Mouse (Mus musculus) forebrain, embryonic 10.5 days (tissue): ENCODE data around the gene Mgat3. TPM values are rescaled to one million over a fixed set of nuclear protein-coding genes. Genes with fewer than 3 reads are reported as not detected.

Experiments
- DNase-seq: peaks from one replicate; pipeline ENCODE4 v3.0.0-alpha.2; 2017; ENCODE audit warnings: low spot score; ENCODE audit errors: extremely low spot score
- H3K27ac ChIP-seq: fragments of 300-500 bp; sonication (generic); 2 replicates; pipeline ENCODE4 v1.5.1; 2016; ENCODE audit warnings: mild to moderate bottlenecking
- H3K27me3 ChIP-seq: fragments of 300-500 bp; sonication (generic); 2 replicates; pipeline ENCODE4 v1.6.1; 2016; ENCODE audit warnings: mild to moderate bottlenecking; ENCODE audit not compliant: poor library complexity, severe bottlenecking
- H3K36me3 ChIP-seq: fragments of 300-500 bp; sonication (generic); replicated peaks from 2 replicates; pipeline ENCODE4 v1.6.1; 2016; ENCODE audit warnings: mild to moderate bottlenecking, moderate library complexity
- H3K4me1 ChIP-seq: fragments of 300-500 bp; sonication (generic); 2 replicates; pipeline ENCODE4 v1.6.1; 2016
- H3K4me3 ChIP-seq: fragments of 300-500 bp; sonication (generic); 2 replicates; pipeline ENCODE4 v1.5.1; 2016; ENCODE audit warnings: mild to moderate bottlenecking, moderate library complexity
- H3K9me3 ChIP-seq: fragments of 300-500 bp; sonication (generic); 2 replicates; pipeline ENCODE4 v1.6.1; 2016; ENCODE audit warnings: mild to moderate bottlenecking, moderate library complexity
- whole genome bisulfite sequencing: fragments of 180-500 bp; shearing (Covaris S2); methylation state at CpG from one replicate; pipeline ENCODE4 v1.1.7; 2016; 5-methylcytosine and 5-hydroxymethylcytosine counted together
- polyA plus RNA-seq: library from polyadenylated mRNA; unstranded; fragments of >200 nt; fragmentation: Nextera tagmentation; extraction: Ambion mirVana; gene quantifications from 2 replicates; pipeline ENCODE4 v1.2.1, GENCODE M21; 2016

Gene Mgat3
- polyA plus RNA-seq, 1 experiment from 2014 or later: 5.1 TPM

DNA sequence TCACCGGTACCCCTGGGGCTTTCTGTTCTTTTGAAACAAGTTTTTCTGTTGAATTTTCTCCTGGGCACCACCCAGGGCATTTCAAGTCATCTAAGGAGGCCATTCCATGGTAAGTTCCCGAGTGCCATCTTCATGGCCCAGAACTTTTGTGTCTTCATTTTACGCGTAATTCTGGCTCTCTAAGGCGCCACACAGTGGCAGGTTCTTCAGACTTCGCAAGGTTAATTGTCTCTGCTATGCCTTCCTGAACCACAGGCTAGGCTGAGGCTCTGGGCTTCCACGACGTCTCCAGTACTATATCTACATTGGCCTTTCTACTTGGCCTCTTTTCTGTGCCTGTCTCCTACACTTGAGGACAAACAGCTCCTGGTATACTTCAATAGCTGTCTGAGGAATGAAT, 47.5 kb downstream of the Mgat3 start:
- no peak overlapping the region for H3K27ac ChIP-seq
- no peak for DNase-seq
- no peaks in the 10 kb centered on the region for H3K27me3 ChIP-seq
- no peak overlapping the region for H3K4me3 ChIP-seq
- H3K4me1 ChIP-seq: peaks cover 15% of the 10 kb centered on the region
- WGBS: 73% methylated on average over 8 of the region's 8 CpGs
- no peaks in the 10 kb centered on the region for H3K36me3 ChIP-seq
- no peaks in the 10 kb centered on the region for H3K9me3 ChIP-seq

DNA sequence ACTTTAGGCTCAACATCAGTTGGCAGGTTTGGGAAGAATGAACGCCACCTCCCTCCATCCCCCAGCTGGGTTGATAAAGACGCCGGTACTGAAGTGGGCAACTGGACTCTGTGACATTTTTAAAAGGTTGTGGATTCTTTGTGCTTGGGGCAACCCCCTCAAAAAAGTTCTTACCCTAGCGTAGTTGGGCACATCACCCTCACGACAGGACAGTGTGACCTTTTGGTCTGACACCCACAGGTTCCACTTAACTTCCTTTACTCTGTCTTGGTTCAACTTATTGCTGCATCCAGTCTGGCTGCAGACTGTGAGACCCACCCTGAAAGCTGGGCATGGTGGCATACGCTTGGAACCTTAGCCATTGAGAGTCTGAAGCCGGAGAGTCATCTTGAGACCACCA, 50.2 kb downstream of the Mgat3 start:
- 91% methylated on average over 7 of the region's 7 CpGs for WGBS
- Histone ChIP-seq H3K4me1 (peaks cover 19% of the 10 kb centered on the region), H3K4me3 (no peak overlapping the region), H3K27ac (no peak overlapping the region), H3K9me3 (no peaks in the 10 kb centered on the region), H3K27me3 (no peaks in the 10 kb centered on the region), H3K36me3 (no peaks in the 10 kb centered on the region)
- no peak for DNase-seq

DNA sequence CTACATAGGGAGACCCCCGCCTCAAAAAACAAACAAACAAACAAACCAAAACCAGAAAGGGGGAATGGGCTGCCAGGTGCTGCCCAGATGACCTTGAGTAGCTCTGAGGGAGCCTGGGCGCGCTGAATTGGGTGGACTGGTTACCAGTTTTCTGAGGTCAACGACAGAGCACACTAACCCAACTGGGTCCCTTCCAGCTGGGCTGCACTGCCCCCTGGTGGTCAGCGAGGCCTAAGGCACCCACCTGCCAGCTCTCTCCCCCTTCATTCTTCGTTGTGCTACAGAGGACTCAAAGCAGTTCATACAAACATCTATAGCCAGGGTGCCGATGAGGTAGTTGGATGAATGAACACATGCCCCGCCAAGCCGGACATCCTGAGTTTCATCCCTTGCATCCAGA, 51.7 kb downstream of the Mgat3 start:
- H3K4me1 ChIP-seq: peaks cover 9% of the 10 kb centered on the region
- H3K4me3 ChIP-seq: no peak overlapping the region
- H3K9me3 ChIP-seq: no peaks in the 10 kb centered on the region
- no peaks in the 10 kb centered on the region for H3K27me3 ChIP-seq
- peak; percentile 81 for DNase-seq
- H3K27ac ChIP-seq: no peak overlapping the region
- 24% methylated on average over 9 of the region's 9 CpGs for WGBS
- H3K36me3 ChIP-seq: no peaks in the 10 kb centered on the region

DNA sequence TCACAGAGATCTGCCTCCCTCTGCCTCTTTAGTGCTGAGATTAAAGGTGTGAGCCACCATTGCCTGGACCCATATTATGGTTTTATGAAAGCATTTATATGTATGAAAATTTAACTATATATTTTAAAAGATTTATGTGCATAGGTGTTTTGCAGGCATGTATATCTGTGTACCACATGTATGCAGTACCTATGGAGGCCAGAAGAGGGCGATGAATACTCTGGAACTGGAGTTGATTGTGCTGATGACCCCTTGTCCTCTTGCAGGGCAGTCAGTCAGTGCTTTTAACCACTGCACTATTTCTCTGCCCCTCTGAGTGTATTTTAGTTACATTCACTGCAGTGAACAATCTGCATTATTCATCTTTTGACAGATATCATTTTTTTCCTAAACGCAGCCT, 52.3 kb downstream of the Mgat3 start:
- no peaks in the 10 kb centered on the region for H3K9me3 ChIP-seq
- no peaks in the 10 kb centered on the region for H3K27me3 ChIP-seq
- no peak overlapping the region for H3K27ac ChIP-seq
- peaks cover 9% of the 10 kb centered on the region for H3K4me1 ChIP-seq
- peak; percentile 69 for DNase-seq
- no peaks in the 10 kb centered on the region for H3K36me3 ChIP-seq
- 47% methylated on average over 2 of the region's 2 CpGs for WGBS
- H3K4me3 ChIP-seq: no peak overlapping the region

DNA sequence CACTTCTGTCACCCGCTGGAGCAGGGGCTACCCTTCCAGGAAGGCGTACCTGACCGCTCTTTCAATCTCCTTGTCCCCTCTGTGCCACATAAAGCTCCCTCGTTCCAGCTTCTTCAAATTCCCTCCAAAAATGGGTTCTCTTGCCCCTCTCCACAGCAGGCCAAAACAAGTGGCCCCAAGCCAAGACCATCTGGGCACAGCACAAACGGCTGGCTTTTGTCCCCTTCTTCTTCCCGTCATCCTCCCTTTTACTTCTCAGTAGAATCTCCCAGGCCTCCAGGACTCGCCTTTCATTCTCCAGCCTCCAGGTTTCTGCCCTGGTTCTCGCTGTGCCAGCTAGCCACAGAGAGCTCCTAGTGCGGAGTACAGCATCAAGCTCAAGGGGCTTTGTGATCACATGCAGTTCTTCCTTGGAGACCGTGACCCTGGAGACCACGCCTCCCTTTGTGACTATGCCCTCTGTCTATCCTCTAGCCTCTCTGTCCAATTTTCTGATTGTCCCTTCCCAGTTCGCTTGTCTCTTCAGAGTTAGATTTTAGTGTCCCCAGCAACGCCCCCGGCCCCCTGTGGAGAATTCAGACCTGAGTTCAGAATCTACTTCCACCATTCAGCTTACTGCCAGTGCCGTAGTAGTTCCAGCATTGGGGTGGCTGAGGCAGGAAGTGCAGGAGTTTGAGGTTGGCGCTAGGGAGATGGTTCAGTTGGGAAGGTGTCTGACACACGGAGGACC, 54.7 kb downstream of the Mgat3 start:
- DNase-seq: no peak

DNA sequence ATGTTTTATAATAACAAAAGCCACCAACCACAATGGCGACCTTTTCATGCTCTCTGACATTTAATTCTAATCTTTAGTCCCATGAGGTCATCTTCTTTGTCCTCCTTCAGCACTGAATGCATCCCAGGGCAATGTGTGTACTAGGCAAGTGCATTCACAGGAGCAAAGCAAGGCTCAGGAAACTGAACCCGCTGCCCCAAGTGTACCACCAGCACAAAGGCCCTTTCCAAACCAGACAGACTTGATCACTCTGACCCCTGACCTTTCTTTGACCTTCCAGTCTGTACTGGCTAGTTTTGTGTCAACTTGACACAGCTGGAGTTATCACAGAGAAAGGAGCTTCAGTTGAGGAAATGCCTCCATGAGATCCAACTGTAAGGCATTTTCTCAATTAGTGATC, 58.8 kb downstream of the Mgat3 start:
- Histone ChIP-seq H3K36me3 (peaks cover 21% of the 10 kb centered on the region), H3K4me1 (peaks cover 40% of the 10 kb centered on the region), H3K4me3 (no peak overlapping the region), H3K9me3 (no peaks in the 10 kb centered on the region), H3K27ac (no peak overlapping the region), H3K27me3 (no peaks in the 10 kb centered on the region)
- WGBS: 55% methylated on average over 2 of the region's 2 CpGs
- no peak for DNase-seq

More for the DNA sequence above, 54.7 kb downstream of the Mgat3 start:
- no peaks in the 10 kb centered on the region for H3K27me3 ChIP-seq
- no peak overlapping the region for H3K4me3 ChIP-seq
- no peaks in the 10 kb centered on the region for H3K9me3 ChIP-seq
- peaks cover 19% of the 10 kb centered on the region for H3K4me1 ChIP-seq
- 0 out of 2 replicates have a peak overlapping the region, but pooled peaks have one; percentile 16 for H3K27ac ChIP-seq
- 80% methylated on average over 17 of the region's 17 CpGs for WGBS
- H3K36me3 ChIP-seq: no peaks in the 10 kb centered on the region

DNA sequence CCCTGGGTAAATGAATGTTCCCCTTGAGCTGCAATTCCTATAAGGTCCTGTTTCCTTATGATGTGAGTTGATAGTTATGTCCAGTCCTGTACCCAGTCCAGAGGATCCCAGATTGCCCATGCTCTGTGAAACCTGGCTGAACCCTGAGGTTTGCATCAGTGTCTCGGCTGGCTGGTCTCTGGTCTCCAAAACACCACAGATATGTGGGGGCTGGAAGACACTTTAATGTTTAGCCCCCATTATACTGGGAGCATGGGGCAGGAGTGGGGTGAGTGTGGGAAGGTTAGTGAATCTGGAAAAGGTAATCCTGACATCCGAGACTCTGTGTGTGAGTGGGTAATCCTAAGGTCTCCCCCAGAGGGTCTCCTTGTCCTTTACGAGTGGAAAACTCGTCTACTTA, 59.5 kb downstream of the Mgat3 start:
- no peaks in the 10 kb centered on the region for H3K9me3 ChIP-seq
- H3K36me3 ChIP-seq: peaks cover 29% of the 10 kb centered on the region
- H3K27me3 ChIP-seq: no peaks in the 10 kb centered on the region
- DNase-seq: no peak
- H3K4me3 ChIP-seq: peak overlapping the region; percentile 95
- peaks cover 37% of the 10 kb centered on the region for H3K4me1 ChIP-seq
- peak overlapping the region; percentile 94 for H3K27ac ChIP-seq
- WGBS: 68% methylated on average over 4 of the region's 4 CpGs

DNA sequence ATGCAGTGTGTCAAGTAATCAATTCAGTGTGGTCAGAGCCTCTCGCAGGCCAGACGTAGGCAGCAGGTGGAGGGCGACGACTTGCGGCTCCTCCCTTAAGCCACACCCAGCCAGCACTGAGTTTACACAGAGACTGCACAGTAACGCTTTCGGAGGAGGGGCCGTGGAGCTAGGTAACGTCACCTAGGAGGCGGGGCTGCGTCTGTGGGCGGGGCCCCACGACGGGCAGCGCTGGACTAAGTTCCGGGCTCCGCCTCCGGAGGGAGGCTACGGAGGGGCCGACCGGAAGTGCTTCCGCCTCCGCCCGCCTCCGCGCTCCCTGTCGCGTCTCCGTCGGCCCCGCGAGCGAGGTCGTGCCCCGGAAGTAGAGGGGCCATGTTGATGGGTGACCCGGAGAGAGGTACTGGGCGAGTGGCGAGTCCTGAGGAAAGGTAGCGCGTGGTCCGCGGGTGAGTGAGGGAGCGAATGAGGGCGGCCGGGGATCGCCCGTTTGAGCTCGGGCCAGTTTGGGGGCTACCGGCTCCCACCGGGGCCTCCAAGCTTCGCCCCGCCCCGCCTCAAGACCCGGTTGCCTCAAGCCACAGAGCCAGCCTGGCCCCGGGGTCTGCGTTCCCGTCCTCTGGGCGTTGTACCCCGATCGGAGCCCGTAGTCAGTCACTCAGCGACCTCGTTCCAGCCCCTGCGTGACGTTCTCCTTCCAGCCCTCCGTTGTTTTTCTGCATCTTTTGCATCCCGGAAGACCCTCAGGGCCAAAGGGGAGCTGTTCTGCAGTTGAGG, 60.4 kb downstream of the Mgat3 start, which contains the start of gene Mief1:
Gene Mief1, plus strand, starts transcription at position 286 of the 777 bp plus-strand sequence.
- Histone ChIP-seq H3K4me1 (peaks cover 31% of the 10 kb centered on the region), H3K27me3 (no peaks in the 10 kb centered on the region), H3K27ac (peak within 1 kb of the TSS; percentile 94), H3K36me3 (peaks cover 37% of the 10 kb centered on the region), H3K9me3 (no peaks in the 10 kb centered on the region), H3K4me3 (peak within 1 kb of the TSS; percentile 95)
- peak; percentile 96 for DNase-seq
- under 1% methylated on average over 67 of the region's 67 CpGs for WGBS

DNA sequence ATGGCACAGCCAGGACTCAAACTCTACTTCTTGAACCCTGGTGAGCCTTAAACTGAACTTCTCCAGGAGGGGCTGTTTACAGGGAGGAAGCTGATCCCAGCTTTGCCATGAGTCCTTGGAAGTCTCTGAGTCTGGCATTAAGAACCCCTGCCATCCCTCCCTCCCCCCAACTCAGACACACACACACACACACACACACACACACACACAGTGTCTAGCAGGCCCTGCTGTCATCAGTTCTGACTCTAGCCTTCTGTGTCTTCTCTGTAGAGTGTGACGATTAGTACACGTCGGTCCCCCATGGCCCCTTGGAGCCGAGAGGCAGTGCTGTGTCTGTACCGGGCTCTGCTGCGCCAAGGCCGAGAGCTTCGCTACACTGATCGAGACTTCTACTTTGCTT, 62.0 kb downstream of the Mgat3 start, which contains the start of gene AC140267.1:
Gene AC140267.1, plus strand, starts transcription at position 301 of the 400 bp plus-strand sequence.
- WGBS: 97% methylated on average over 9 of the region's 9 CpGs
- DNase-seq: no peak
- H3K36me3 ChIP-seq: peaks cover 47% of the 10 kb centered on the region
- peak within 1 kb of the TSS; percentile 94 for H3K27ac ChIP-seq
- peak within 1 kb of the TSS; percentile 95 for H3K4me3 ChIP-seq
- peaks cover 31% of the 10 kb centered on the region for H3K4me1 ChIP-seq
- no peaks in the 10 kb centered on the region for H3K9me3 ChIP-seq
- no peaks in the 10 kb centered on the region for H3K27me3 ChIP-seq

DNA sequence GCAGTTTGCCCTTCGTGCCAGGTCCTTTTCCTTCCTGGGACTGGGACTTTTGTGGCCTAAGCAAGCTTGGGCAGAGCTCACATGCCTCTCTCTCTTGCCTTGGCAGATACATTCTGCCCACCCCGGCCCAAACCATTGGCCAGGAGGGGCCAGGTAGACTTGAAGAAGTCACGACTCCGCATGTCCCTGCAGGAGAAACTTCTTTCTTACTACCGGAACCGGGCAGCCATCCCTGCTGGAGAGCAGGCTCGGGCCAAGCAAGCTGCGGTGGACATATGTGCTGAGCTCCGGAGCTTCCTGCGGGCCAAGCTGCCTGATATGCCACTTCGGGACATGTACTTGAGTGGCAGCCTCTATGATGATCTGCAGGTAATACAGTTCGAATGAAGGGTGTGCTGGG, 74.6 kb downstream of the Mgat3 start:
- Histone ChIP-seq H3K36me3 (peaks cover 94% of the 10 kb centered on the region), H3K4me3 (no peak overlapping the region)
- 96% methylated on average over 12 of the region's 12 CpGs for WGBS

DNA sequence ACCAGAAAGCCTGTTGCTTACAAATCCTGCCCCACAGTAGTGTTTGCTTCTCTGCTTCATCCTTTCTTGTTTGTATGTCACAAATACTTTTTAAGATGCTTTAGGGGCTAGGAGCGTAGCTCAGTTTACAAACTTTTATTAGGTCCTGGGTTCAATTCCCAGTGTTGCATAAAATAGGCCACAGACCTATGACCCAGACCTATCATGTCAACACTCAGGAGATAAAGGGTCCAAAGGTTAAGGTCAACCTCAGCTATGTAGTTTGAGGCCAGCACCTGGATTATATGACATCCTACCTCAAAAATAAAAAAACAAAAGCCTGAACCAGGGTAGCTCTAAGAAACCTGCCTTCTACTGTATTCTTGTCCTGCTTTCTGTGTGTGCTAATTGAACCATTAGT, 75.1 kb downstream of the Mgat3 start:
- Histone ChIP-seq H3K36me3 (peaks cover 90% of the 10 kb centered on the region), H3K27me3 (no peaks in the 10 kb centered on the region), H3K4me3 (no peak overlapping the region), H3K27ac (no peak overlapping the region), H3K4me1 (peaks cover 11% of the 10 kb centered on the region), H3K9me3 (no peaks in the 10 kb centered on the region)
- DNase-seq: no peak
- 94% methylated on average over 1 of the region's 1 CpGs for WGBS

More for the DNA sequence above, 74.6 kb downstream of the Mgat3 start:
- Histone ChIP-seq H3K27ac (no peak overlapping the region), H3K27me3 (no peaks in the 10 kb centered on the region), H3K4me1 (peaks cover 6% of the 10 kb centered on the region), H3K9me3 (no peaks in the 10 kb centered on the region)
- DNase-seq: no peak

DNA sequence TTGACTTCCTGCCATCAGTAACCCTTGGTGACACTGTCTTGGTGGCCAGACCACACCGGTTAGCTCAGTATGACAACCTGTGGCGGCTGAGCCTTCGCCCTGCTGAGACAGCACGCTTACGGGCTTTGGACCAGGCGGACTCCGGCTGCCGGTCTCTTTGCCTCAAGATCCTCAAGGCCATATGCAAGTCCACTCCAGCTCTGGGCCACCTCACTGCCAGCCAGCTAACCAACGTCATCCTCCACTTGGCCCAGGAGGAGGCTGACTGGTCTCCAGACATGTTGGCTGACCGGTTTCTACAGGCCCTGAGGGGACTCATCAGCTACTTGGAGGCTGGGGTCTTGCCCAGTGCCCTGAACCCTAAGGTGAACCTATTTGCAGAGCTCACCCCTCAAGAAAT, 76.2 kb downstream of the Mgat3 start:
- peaks cover 79% of the 10 kb centered on the region for H3K36me3 ChIP-seq

DNA sequence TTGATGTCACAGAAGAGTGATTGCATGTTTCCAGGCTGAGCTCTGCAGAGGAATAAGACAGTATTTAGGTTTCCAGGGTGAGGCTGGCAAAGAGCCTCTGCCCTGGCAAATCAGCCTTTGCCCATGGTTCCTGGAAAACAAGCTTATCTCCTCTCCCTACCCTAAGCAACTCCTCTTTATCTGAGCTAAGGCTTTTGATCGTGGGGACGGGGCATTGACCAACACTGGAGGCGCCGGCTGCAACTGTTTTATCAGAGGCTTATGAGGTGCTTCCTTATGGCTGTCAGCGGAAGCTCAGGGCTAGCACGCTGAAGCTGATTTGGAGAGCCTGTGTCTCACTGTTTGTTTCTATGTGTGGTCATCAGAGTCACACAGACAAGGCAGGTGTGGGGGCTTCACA, 77.1 kb downstream of the Mgat3 start:
- H3K36me3 ChIP-seq: peaks cover 72% of the 10 kb centered on the region

More for the DNA sequence above, 76.2 kb downstream of the Mgat3 start:
- no peak overlapping the region for H3K27ac ChIP-seq
- no peaks in the 10 kb centered on the region for H3K9me3 ChIP-seq
- no peak for DNase-seq
- no peaks in the 10 kb centered on the region for H3K27me3 ChIP-seq
- WGBS: 98% methylated on average over 10 of the region's 10 CpGs
- H3K4me3 ChIP-seq: no peak overlapping the region
- peaks cover 21% of the 10 kb centered on the region for H3K4me1 ChIP-seq

More for the DNA sequence above, 77.1 kb downstream of the Mgat3 start:
- no peaks in the 10 kb centered on the region for H3K27me3 ChIP-seq
- H3K9me3 ChIP-seq: no peaks in the 10 kb centered on the region
- H3K27ac ChIP-seq: no peak overlapping the region
- 95% methylated on average over 6 of the region's 6 CpGs for WGBS
- peaks cover 23% of the 10 kb centered on the region for H3K4me1 ChIP-seq
- no peak for DNase-seq
- no peak overlapping the region for H3K4me3 ChIP-seq
